Mouse (Mus musculus): ENCODE results near the gene Cnot11. TPM values are rescaled to one million over a fixed set of nuclear protein-coding genes. Genes with fewer than 3 reads are reported as not detected.

Gene Cnot11
- polyA plus RNA-seq, 1 experiment from 2014 or later = 15.9 TPM

DNA sequence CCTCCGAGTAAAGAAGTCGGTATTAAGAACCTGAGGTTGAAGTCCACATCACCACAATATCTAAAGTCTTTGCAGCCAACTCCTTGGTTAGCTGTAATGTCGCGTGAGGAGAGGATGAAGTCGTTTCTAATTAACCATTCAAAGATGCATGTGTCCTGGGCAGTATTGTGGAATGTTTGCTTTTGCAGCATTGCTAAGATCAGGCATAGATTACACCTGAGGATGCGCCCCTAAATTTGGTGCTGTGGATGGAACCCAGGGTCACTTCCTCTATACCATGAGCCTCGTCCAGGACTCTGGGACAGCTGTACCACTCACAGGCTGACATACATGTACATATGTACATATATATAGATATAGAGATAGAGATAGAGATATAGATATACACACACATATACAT is 1.9 kb downstream of the Cnot11 start:
- Histone ChIP-seq H3K27me3 (no peaks in the 10 kb centered on the region), H3K4me3 (peak overlapping the region; percentile 74), H3K36me3 (peaks cover 30% of the 10 kb centered on the region), H3K9me3 (no peaks in the 10 kb centered on the region), H3K4me2 (peak overlapping the region; percentile 94), H3K4me1 (replicated peaks) (peaks cover 20% of the 10 kb centered on the region), H3K27ac (replicated peaks) (no peak overlapping the region), H3K9ac (peak overlapping the region; percentile 87)
- ATAC-seq (ENCODE audit: low FRiP score, low read depth) = no peak
- WGBS = 43% methylated on average over 7 of the region's 7 CpGs

DNA sequence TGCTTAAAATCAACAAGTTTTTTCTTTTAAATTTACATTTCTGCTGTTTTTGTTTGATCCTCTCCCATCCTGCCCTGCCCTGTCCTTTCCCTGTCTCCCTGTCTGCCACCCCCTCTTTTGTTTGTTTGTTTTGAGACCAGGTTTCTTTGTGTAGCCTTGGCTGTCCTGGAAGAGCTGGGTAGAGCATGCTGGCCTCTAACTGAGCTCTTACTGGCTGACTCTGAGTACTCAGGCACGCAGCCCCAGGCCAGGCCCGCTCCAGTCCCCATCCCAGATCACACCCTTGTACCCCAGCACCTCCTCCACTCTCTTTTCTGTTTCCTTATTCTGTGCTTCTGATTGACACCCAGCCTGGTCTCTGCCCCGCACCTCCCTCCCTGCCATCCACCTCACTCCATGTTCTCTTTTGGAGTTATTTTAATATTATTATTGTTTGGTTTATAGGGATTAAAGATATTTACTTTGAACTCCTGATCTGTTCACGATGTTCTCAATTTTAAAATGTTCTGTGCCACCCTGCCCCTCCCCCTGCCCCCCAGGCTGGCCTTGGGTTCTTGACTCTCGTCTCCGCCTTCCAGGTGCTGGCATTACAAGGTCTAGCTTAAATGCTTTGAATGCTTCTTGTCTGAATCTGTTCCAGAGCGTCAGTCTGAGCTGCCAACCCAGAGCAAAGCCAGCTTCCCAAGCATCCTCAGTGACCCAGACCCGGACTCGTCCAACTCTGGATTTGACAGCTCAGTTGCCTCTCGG is 3.0 kb downstream of the Cnot11 start:
- Histone ChIP-seq H3K27me3 (no peaks in the 10 kb centered on the region), H3K36me3 (peaks cover 38% of the 10 kb centered on the region), H3K27ac (replicated peaks) (no peak overlapping the region), H3K4me1 (replicated peaks) (peaks cover 20% of the 10 kb centered on the region), H3K9me3 (no peaks in the 10 kb centered on the region), H3K4me2 (0 out of 2 replicates have a peak overlapping the region, but pooled peaks have one; percentile 7), H3K4me3 (no peak overlapping the region), H3K9ac (no peak overlapping the region)
- ATAC-seq (ENCODE audit: low FRiP score, low read depth) = no peak
- WGBS = 91% methylated on average over 10 of the region's 10 CpGs

DNA sequence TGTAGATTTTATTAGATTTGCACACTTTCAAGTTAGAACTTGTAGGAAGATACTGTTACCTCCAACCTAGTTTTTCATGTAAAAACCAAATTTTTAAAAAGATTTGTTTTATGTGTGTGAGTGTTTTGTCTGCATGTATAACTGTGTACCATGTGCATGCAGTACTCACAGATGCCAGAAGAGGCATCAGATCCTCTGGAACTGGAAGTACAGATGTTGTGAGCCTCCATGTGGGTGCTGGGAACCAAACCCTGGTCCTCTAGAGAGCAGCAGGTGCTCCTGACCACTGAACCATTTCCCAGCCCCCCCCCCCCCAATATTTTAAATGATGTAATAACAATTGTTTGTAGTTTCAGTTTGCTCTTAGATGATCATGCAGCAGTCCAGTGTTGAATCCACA is 5.8 kb downstream of the Cnot11 start:
- H3K9ac ChIP-seq = no peak overlapping the region
- no peak for ATAC-seq (ENCODE audit: low FRiP score, low read depth)
- H3K4me2 ChIP-seq = no peak overlapping the region
- H3K27me3 ChIP-seq = no peaks in the 10 kb centered on the region
- no peak overlapping the region for H3K27ac ChIP-seq (replicated peaks)
- no peaks in the 10 kb centered on the region for H3K9me3 ChIP-seq
- H3K4me1 ChIP-seq (replicated peaks) = peaks cover 14% of the 10 kb centered on the region
- H3K36me3 ChIP-seq = peaks cover 59% of the 10 kb centered on the region
- no peak overlapping the region for H3K4me3 ChIP-seq

DNA sequence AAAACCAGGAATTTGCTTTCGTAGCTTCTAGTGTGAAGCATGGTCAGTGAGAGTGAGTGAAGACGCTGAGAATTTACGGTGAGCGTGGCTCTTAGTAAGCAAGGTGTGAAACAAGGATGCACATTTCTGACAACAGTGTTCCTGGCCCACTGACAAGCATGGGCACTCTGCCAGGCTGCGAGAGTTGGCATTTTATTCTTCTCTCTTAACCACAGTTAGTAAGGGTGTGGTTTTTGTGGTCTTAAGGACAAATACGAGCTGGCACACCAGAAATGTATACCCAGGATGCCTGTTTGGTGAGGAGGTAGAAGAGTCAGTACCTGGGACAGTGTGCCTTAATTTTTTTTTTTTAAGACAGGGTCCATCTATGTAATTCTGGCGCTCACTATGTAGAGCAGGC is 10.8 kb downstream of the Cnot11 start:
- 89% methylated on average over 7 of the region's 7 CpGs for WGBS

DNA sequence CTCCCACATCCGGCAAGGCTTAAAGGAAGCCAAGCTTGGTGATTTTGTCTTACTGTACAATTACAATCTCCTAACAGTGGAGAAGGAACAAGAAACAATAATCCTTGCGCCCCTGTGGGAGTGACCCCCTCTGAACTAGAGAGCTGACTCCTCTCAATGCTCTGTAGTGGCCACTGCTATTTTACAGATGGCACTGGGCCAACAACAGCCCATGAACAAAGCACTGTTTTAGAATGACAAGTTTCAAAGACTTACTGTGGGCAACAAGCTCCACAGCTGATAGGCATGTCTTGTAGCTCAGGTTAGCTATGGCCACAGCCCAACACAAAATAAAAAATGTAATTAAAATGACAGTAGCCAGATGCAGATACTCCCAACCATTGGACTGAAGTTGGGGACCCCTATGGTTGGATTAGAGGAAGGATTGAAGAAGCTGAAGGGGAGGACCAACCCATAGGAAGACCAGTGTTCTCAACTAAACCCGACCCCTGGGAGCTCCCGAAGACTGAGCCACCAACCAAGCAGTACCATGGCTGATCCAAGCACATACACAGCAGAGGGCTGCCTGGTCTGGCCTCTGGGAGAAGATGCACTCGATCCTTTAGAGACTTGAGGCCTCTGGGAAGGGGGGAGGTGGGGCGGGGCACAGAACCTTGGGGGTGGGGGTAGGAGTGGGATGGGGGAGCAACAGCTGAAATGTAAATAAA is 11.5 kb downstream of the Cnot11 start:
- WGBS = 87% methylated on average over 6 of the region's 6 CpGs
- H3K9ac ChIP-seq = no peak overlapping the region
- no peak overlapping the region for H3K4me3 ChIP-seq
- H3K27me3 ChIP-seq = no peaks in the 10 kb centered on the region
- no peaks in the 10 kb centered on the region for H3K9me3 ChIP-seq
- no peaks in the 10 kb centered on the region for H3K4me1 ChIP-seq (replicated peaks)
- H3K27ac ChIP-seq (replicated peaks) = no peak overlapping the region
- H3K36me3 ChIP-seq = peaks cover 68% of the 10 kb centered on the region
- ATAC-seq (ENCODE audit: low FRiP score, low read depth) = no peak
- H3K4me2 ChIP-seq = no peak overlapping the region

More for the DNA sequence above, 10.8 kb downstream of the Cnot11 start:
- no peak overlapping the region for H3K9ac ChIP-seq
- H3K9me3 ChIP-seq = no peaks in the 10 kb centered on the region
- no peaks in the 10 kb centered on the region for H3K27me3 ChIP-seq
- H3K36me3 ChIP-seq = peaks cover 69% of the 10 kb centered on the region
- no peaks in the 10 kb centered on the region for H3K4me1 ChIP-seq (replicated peaks)
- no peak overlapping the region for H3K4me2 ChIP-seq
- no peak overlapping the region for H3K27ac ChIP-seq (replicated peaks)
- no peak for ATAC-seq (ENCODE audit: low FRiP score, low read depth)
- no peak overlapping the region for H3K4me3 ChIP-seq

DNA sequence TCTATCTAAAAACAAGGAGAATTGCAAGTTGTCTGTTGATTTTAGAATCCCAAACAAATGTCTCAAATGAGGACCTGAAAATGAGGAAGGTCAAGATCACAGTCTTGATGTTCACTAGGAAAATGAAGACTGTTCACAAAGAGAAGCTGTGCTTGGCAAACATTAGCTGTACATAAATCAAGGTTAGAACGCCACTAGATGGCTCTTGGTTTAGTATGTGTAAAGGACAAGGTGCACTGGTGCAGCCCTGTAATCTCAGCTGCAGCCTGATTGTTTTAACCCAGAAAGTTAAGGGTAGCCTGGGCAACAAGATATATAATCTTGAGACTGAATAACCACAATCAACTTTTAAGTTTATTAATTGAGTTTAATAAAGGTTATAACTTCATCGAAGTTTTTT is 12.4 kb downstream of the Cnot11 start:
- Histone ChIP-seq H3K27ac (replicated peaks) (no peak overlapping the region), H3K36me3 (peaks cover 70% of the 10 kb centered on the region), H3K9me3 (no peaks in the 10 kb centered on the region), H3K9ac (no peak overlapping the region), H3K4me2 (no peak overlapping the region), H3K4me3 (no peak overlapping the region), H3K27me3 (no peaks in the 10 kb centered on the region), H3K4me1 (replicated peaks) (no peaks in the 10 kb centered on the region)
- WGBS = 72% methylated on average over 2 of the region's 2 CpGs
- ATAC-seq (ENCODE audit: low FRiP score, low read depth) = no peak

DNA sequence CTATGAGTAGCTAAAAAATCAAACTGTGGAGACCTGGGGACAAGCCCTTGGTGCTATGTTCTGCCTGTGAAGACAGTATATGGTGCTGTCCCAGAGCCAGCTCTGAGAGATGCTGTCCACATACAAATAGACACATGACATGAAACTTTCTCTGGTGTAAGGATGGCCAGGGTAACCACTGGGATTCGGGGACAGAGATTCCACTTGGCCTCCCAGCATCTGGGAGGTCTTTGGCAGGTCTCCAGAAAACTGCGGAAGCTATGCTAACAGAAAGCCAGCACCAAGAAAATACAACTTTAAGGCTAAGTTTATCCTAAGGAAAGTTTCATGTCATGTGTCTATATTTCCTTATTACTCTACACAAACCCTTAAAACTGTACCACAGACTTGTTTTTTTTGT is 15.0 kb downstream of the Cnot11 start:
- 72% methylated on average over 2 of the region's 2 CpGs for WGBS
- Histone ChIP-seq H3K27ac (replicated peaks) (no peak overlapping the region), H3K4me3 (no peak overlapping the region), H3K9me3 (no peaks in the 10 kb centered on the region), H3K4me2 (no peak overlapping the region), H3K27me3 (no peaks in the 10 kb centered on the region), H3K9ac (no peak overlapping the region), H3K4me1 (replicated peaks) (no peaks in the 10 kb centered on the region), H3K36me3 (peaks cover 65% of the 10 kb centered on the region)
- no peak for ATAC-seq (ENCODE audit: low FRiP score, low read depth)

DNA sequence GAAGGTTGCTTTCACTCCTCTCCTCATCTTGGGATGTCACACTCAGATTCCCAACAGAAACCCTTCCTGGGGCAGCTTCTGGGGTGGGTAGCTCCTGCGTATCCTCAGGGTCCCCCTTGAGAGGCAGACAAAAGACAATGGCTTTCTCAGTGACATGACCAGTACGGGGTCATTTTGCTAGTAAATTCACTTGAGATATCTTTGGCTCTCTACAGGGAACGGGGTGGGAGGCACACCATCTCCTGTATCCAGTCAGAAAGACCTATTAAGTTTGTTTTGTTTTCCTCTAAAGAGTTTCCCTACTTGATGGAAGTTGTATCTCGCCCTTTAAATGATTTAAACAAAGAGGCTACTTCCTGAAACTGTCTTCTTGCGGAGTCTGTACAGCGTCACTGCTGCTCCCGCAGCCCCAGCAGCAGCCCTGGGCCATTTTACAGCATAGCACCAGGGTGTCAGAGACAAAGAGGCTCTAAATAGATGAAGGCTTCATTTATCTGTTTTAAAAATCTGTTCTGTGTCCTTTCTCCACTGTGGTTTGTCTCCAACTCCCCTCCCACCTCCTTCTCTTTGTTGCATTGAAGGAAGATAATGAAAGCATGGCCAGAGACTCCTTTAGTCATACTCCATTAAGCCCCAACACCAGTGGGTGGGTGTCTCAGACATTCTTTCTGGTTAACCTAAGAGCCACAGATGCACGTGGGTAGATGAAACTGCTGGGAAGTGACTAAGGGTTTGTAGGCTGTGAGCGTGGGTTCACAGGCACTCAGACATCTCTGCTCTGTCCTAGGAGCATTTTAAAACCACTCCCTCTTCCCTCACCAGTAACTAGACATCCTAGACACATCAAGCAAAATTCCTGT is 21.0 kb downstream of the Cnot11 start:
- no peak overlapping the region for H3K27ac ChIP-seq (replicated peaks)
- peaks cover 31% of the 10 kb centered on the region for H3K36me3 ChIP-seq
- no peaks in the 10 kb centered on the region for H3K9me3 ChIP-seq
- WGBS = 23% methylated on average over 9 of the region's 9 CpGs
- no peaks in the 10 kb centered on the region for H3K27me3 ChIP-seq
- H3K4me2 ChIP-seq = no peak overlapping the region
- no peak overlapping the region for H3K4me3 ChIP-seq
- no peak for ATAC-seq (ENCODE audit: low FRiP score, low read depth)
- H3K9ac ChIP-seq = no peak overlapping the region
- 0 out of 2 replicates have a peak, but pooled peaks cover 5% of the 10 kb centered on the region for H3K4me1 ChIP-seq (replicated peaks)

DNA sequence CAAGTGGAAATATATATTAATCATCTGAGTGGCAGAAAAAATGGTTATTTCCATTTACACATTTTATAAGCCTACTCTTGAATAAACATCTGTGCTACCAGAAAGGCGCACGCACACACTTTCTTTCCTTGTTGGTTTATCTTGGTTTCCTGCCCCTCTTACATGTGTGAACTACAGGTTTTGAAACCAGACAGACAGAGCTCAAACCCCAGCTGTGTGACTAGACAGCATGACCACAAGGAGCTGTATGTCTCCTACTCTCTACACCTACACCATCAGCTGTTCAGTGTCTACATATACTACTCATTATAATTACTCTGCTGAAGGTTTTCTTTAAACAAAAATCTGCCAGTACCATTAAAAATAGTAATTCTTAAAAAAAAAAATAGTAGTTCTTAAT is 24.2 kb downstream of the Cnot11 start:
- Histone ChIP-seq H3K9ac (no peak overlapping the region), H3K9me3 (no peaks in the 10 kb centered on the region), H3K36me3 (peaks cover 19% of the 10 kb centered on the region), H3K27ac (replicated peaks) (no peak overlapping the region), H3K4me3 (no peak overlapping the region), H3K4me1 (replicated peaks) (0 out of 2 replicates have a peak, but pooled peaks cover 5% of the 10 kb centered on the region), H3K4me2 (no peak overlapping the region), H3K27me3 (no peaks in the 10 kb centered on the region)
- ATAC-seq (ENCODE audit: low FRiP score, low read depth) = no peak
- 96% methylated on average over 2 of the region's 2 CpGs for WGBS

DNA sequence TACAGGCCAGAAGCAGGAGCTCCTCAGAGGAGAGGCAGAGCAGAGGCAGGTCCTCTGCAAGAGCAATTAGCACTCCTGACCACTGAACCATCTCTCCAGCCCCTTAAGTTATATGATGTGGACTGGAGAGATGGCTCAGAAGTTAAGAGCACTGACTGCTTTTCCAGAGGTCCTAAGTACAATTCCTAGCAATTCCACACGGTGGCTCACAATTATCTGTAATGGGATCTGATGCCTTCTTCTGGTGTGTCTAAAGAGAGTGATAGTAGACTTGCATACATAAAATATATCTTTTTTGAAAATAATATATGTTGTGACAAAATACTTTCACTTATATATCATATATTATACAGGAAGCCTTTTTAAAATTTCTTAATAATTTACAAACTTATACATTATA is 27.1 kb downstream of the Cnot11 start:
- H3K36me3 ChIP-seq = peaks cover 10% of the 10 kb centered on the region
- H3K9ac ChIP-seq = no peak overlapping the region
- H3K4me3 ChIP-seq = no peak overlapping the region
- WGBS = 53% methylated on average over 1 of the region's 1 CpGs
- H3K9me3 ChIP-seq = no peaks in the 10 kb centered on the region
- no peak for ATAC-seq (ENCODE audit: low FRiP score, low read depth)
- H3K27ac ChIP-seq (replicated peaks) = no peak overlapping the region
- no peaks in the 10 kb centered on the region for H3K4me1 ChIP-seq (replicated peaks)
- H3K4me2 ChIP-seq = no peak overlapping the region
- no peaks in the 10 kb centered on the region for H3K27me3 ChIP-seq

DNA sequence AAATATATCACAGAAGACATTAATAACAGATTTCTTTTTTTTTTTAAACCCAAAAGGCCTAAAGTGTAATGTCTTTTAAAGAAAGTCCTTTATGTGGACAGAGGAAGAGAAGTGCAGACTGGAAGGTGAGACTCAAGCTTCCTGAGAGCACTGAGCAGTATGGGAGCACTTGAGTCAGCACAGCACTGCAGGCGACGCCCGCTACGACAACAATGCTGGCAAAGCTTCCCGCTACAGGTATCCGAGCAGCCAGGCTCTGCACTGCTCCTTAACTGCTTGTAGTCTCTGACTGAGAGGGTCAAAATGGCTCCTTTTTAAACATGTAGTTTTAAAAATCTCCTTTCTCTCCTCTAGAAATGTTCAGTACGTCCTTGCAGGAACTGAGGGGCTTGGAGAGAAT is 28.4 kb downstream of the Cnot11 start:
- Histone ChIP-seq H3K27me3 (no peaks in the 10 kb centered on the region), H3K9me3 (no peaks in the 10 kb centered on the region), H3K4me3 (no peak overlapping the region), H3K36me3 (peaks cover 10% of the 10 kb centered on the region), H3K4me1 (replicated peaks) (no peaks in the 10 kb centered on the region), H3K9ac (no peak overlapping the region), H3K4me2 (no peak overlapping the region), H3K27ac (replicated peaks) (no peak overlapping the region)
- ATAC-seq (ENCODE audit: low FRiP score, low read depth) = no peak
- WGBS = 84% methylated on average over 7 of the region's 7 CpGs

DNA sequence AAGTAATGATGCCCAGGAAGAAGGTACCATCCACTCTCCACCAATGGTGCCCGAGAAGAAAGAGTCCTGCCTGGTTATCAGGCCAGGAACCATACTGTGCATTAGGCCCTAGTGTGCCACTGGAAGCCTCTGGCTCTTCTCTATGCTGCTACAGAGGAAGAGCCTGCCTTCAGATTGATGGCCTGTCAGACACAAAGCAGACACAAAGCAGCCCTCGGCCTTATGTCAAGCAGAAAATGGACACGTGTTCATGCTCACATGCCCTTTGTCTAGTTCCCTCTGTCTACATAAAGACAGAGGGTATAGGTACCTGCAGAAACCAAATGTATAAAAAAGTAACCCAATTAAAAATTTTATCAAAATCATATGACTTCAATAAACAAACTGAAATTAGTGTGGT is 29.8 kb downstream of the Cnot11 start:
- Histone ChIP-seq H3K27ac (replicated peaks) (no peak overlapping the region), H3K9ac (no peak overlapping the region), H3K27me3 (no peaks in the 10 kb centered on the region), H3K4me1 (replicated peaks) (no peaks in the 10 kb centered on the region), H3K4me3 (no peak overlapping the region), H3K9me3 (no peaks in the 10 kb centered on the region), H3K36me3 (peaks cover 5% of the 10 kb centered on the region), H3K4me2 (no peak overlapping the region)
- no peak for ATAC-seq (ENCODE audit: low FRiP score, low read depth)
- WGBS = 33% methylated on average over 3 of the region's 3 CpGs
